Mouse (Mus musculus) intestine, postnatal 0 days (tissue): ENCODE results near the gene Il1rap. TPM values are rescaled to one million over a fixed set of nuclear protein-coding genes. Genes with fewer than 3 reads are reported as not detected.

Source experiments
- ATAC-seq: fragments of 200-750 bp; cut with Nextera tagmentation; 2 replicates; pipeline ENCODE4 v1.8.0; 2017; ENCODE audit warnings: mild to moderate bottlenecking, moderate TSS enrichment, moderate library complexity
- H3K27ac ChIP-seq: fragments of 300-500 bp; sonication (generic); 2 replicates; pipeline ENCODE4 v1.5.1; 2014; ENCODE audit warnings: mild to moderate bottlenecking, low read depth, low read length, moderate library complexity
- H3K27me3 ChIP-seq: fragments of 300-500 bp; sonication (generic); replicated peaks from 2 replicates; pipeline ENCODE4 v1.6.1; 2014; ENCODE audit warnings: low read length, mixed read lengths; ENCODE audit not compliant: control insufficient read depth, insufficient read depth
- H3K36me3 ChIP-seq: fragments of 300-500 bp; sonication (generic); 2 replicates; pipeline ENCODE4 v1.6.1; 2014; ENCODE audit warnings: mild to moderate bottlenecking, moderate library complexity; ENCODE audit not compliant: control insufficient read depth, insufficient read depth
- H3K4me1 ChIP-seq: fragments of 300-500 bp; sonication (generic); replicated peaks from 2 replicates; pipeline ENCODE4 v1.6.1; 2014; ENCODE audit warnings: antibody characterized with exemption, low read length, mixed read lengths; ENCODE audit not compliant: control insufficient read depth, insufficient read depth
- H3K4me2 ChIP-seq: fragments of 300-500 bp; sonication (generic); replicated peaks from 2 replicates; pipeline ENCODE4 v1.6.1; 2014; ENCODE audit warnings: low read depth, mild to moderate bottlenecking, moderate library complexity
- H3K4me3 ChIP-seq: fragments of 300-500 bp; sonication (generic); 2 replicates; pipeline ENCODE4 v1.5.1; 2014; ENCODE audit warnings: low read depth, low read length
- H3K9ac ChIP-seq: fragments of 300-500 bp; sonication (generic); 2 replicates; pipeline ENCODE4 v1.6.1; 2014; ENCODE audit warnings: mild to moderate bottlenecking, low read depth, low read length
- H3K9me3 ChIP-seq: fragments of 300-500 bp; sonication (generic); 2 replicates; pipeline ENCODE4 v1.6.1; 2016; ENCODE audit warnings: mixed run types; ENCODE audit not compliant: control insufficient read depth
- CTCF ChIP-seq: sonication (generic); IDR thresholded peaks from 2 replicates; pipeline ENCODE4 v1.5.1; 2016; ENCODE audit warnings: low read depth, mild to moderate bottlenecking, control low read depth, antibody characterized with exemption, moderate library complexity
- WGBS: fragments of 180-500 bp; shearing (Covaris S2); extraction: QIAGEN DNeasy Blood & Tissue Kit; methylation state at CpG from one replicate; pipeline ENCODE4 v1.1.7; 2014; 5-methylcytosine and 5-hydroxymethylcytosine counted together
- polyA plus RNA-seq: library from polyadenylated mRNA; unstranded; fragments of >200 nt; fragmentation: Nextera tagmentation; extraction: Ambion mirVana; gene quantifications from 2 replicates; pipeline ENCODE4 v1.2.1, GENCODE M21; 2015

Il1rap gene
- polyA plus RNA-seq, 1 experiment from 2014 or later: 2.2 TPM

GRCm38 (mm10) chr16:26634800-26635199 is 53.3 kb downstream of the Il1rap start:
- Histone ChIP-seq H3K36me3 (no peaks in the 10 kb centered on the region), H3K27ac (no peak overlapping the region), H3K4me1 (no peaks in the 10 kb centered on the region), H3K4me3 (no peak overlapping the region), H3K9ac (no peak overlapping the region), H3K4me2 (no peak overlapping the region), H3K27me3 (no peaks in the 10 kb centered on the region), H3K9me3 (no peaks in the 10 kb centered on the region)
- ATAC-seq: no peak
- no peak for TF ChIP-seq CTCF
- 57% methylated on average over 2 of the region's 2 CpGs for WGBS

GRCm38 (mm10) chr16:26643077-26643476 is 61.6 kb downstream of the Il1rap start:
- Histone ChIP-seq H3K27ac (no peak overlapping the region), H3K4me3 (no peak overlapping the region), H3K36me3 (no peaks in the 10 kb centered on the region), H3K4me1 (no peaks in the 10 kb centered on the region), H3K27me3 (no peaks in the 10 kb centered on the region), H3K9ac (no peak overlapping the region), H3K9me3 (no peaks in the 10 kb centered on the region), H3K4me2 (no peak overlapping the region)
- no peak for TF ChIP-seq CTCF
- no peak for ATAC-seq
- WGBS: 72% methylated on average over 6 of the region's 6 CpGs

- Histone ChIP-seq H3K36me3 (no peaks in the 10 kb centered on the region), H3K9ac (no peak overlapping the region), H3K27ac (no peak overlapping the region), H3K27me3 (no peaks in the 10 kb centered on the region), H3K4me3 (no peak overlapping the region), H3K4me1 (no peaks in the 10 kb centered on the region), H3K9me3 (no peaks in the 10 kb centered on the region), H3K4me2 (no peak overlapping the region)
- no peak for TF ChIP-seq CTCF
- ATAC-seq: no peak
- 77% methylated on average over 2 of the region's 2 CpGs for WGBS
These were observed 64.6 kb downstream of the Il1rap start for GRCm38 (mm10) chr16:26646066-26646465.

GRCm38 (mm10) chr16:26647036-26647435 is 65.5 kb downstream of the Il1rap start:
- H3K4me2 ChIP-seq: no peak overlapping the region
- H3K27me3 ChIP-seq: no peaks in the 10 kb centered on the region
- TF ChIP-seq CTCF: no peak
- no peaks in the 10 kb centered on the region for H3K4me1 ChIP-seq
- no peak overlapping the region for H3K9ac ChIP-seq
- no peaks in the 10 kb centered on the region for H3K36me3 ChIP-seq
- 66% methylated on average over 1 of the region's 1 CpGs for WGBS
- H3K9me3 ChIP-seq: no peaks in the 10 kb centered on the region
- ATAC-seq: no peak
- H3K27ac ChIP-seq: no peak overlapping the region
- no peak overlapping the region for H3K4me3 ChIP-seq

GRCm38 (mm10) chr16:26662722-26663436 is 81.4 kb downstream of the Il1rap start:
- WGBS: 81% methylated on average over 7 of the region's 7 CpGs
- H3K9ac ChIP-seq: no peak overlapping the region
- ATAC-seq: no peak

GRCm38 (mm10) chr16:26666401-26666800 is 84.9 kb downstream of the Il1rap start:
- no peaks in the 10 kb centered on the region for H3K4me1 ChIP-seq
- H3K36me3 ChIP-seq: no peaks in the 10 kb centered on the region
- H3K27ac ChIP-seq: no peak overlapping the region
- no peak overlapping the region for H3K4me2 ChIP-seq
- no peaks in the 10 kb centered on the region for H3K27me3 ChIP-seq
- no peak overlapping the region for H3K9ac ChIP-seq
- WGBS: 82% methylated on average over 2 of the region's 2 CpGs
- ATAC-seq: no peak
- no peaks in the 10 kb centered on the region for H3K9me3 ChIP-seq
- no peak for TF ChIP-seq CTCF
- H3K4me3 ChIP-seq: no peak overlapping the region

More at GRCm38 (mm10) chr16:26662722-26663436, 81.4 kb downstream of the Il1rap start:
- Histone ChIP-seq H3K4me3 (no peak overlapping the region), H3K9me3 (no peaks in the 10 kb centered on the region), H3K27ac (no peak overlapping the region), H3K4me2 (no peak overlapping the region), H3K4me1 (no peaks in the 10 kb centered on the region), H3K27me3 (no peaks in the 10 kb centered on the region), H3K36me3 (no peaks in the 10 kb centered on the region)
- TF ChIP-seq CTCF: no peak
